Mouse (Mus musculus) intestine, embryonic 15.5 days (tissue): Measurements from ENCODE around the gene Gm28308. TPM values are rescaled to one million over a fixed set of nuclear protein-coding genes. Genes with fewer than 3 reads are reported as not detected.

Experiments used
- ATAC-seq: fragments of 200-750 bp; cut with Nextera tagmentation; 2 replicates; pipeline ENCODE4 v1.8.0; 2017; ENCODE audit warnings: moderate TSS enrichment, moderate library complexity
- H3K27ac ChIP-seq: fragments of 300-500 bp; sonication (generic); 2 replicates; pipeline ENCODE4 v1.5.1; 2015; ENCODE audit warnings: mild to moderate bottlenecking, inconsistent platforms
- H3K27me3 ChIP-seq: fragments of 300-500 bp; sonication (generic); replicated peaks from 2 replicates; pipeline ENCODE4 v1.6.1; 2015; ENCODE audit warnings: inconsistent platforms
- H3K36me3 ChIP-seq: fragments of 300-500 bp; sonication (generic); 2 replicates; pipeline ENCODE4 v1.6.1; 2015; ENCODE audit warnings: inconsistent platforms
- H3K4me1 ChIP-seq: fragments of 300-500 bp; sonication (generic); replicated peaks from 2 replicates; pipeline ENCODE4 v1.6.1; 2015; ENCODE audit warnings: inconsistent platforms
- H3K4me2 ChIP-seq: fragments of 300-500 bp; sonication (generic); replicated peaks from 2 replicates; pipeline ENCODE4 v1.6.1; 2015; ENCODE audit warnings: mild to moderate bottlenecking, inconsistent platforms
- H3K4me3 ChIP-seq: fragments of 300-500 bp; sonication (generic); replicated peaks from 2 replicates; pipeline ENCODE4 v1.5.1; 2015; ENCODE audit warnings: inconsistent platforms
- H3K9ac ChIP-seq: fragments of 300-500 bp; sonication (generic); 2 replicates; pipeline ENCODE4 v1.6.1; 2015; ENCODE audit warnings: inconsistent platforms
- H3K9me3 ChIP-seq: fragments of 300-500 bp; sonication (generic); 2 replicates; pipeline ENCODE4 v1.6.1; 2016; ENCODE audit warnings: inconsistent platforms
- WGBS: fragments of 180-500 bp; shearing (Covaris S2); methylation state at CpG from one replicate; pipeline ENCODE4 v1.1.7; 2015; 5-methylcytosine and 5-hydroxymethylcytosine counted together
- polyA plus RNA-seq: library from polyadenylated mRNA; unstranded; fragments of >200 nt; fragmentation: Nextera tagmentation; extraction: Ambion mirVana; gene quantifications from 2 replicates; pipeline ENCODE4 v1.2.1, GENCODE M21; 2015

The Gm28308 gene
- polyA plus RNA-seq, 1 experiment from 2014 or later: not detected

- peaks cover 82% of the 10 kb centered on the region for H3K27me3 ChIP-seq
- no peak overlapping the region for H3K9ac ChIP-seq
- H3K9me3 ChIP-seq: no peaks in the 10 kb centered on the region
- 4% methylated on average over 24 of the region's 24 CpGs for WGBS
- H3K27ac ChIP-seq: no peak overlapping the region
- H3K4me1 ChIP-seq: 0 out of 2 replicates have a peak, but pooled peaks cover 4% of the 10 kb centered on the region
- no peak overlapping the region for H3K4me3 ChIP-seq
- H3K36me3 ChIP-seq: no peaks in the 10 kb centered on the region
- no peak overlapping the region for H3K4me2 ChIP-seq
- ATAC-seq: no peak
Observed at GRCm38 (mm10) chr6:52252016-52252774, 39.1 kb upstream of the Gm28308 start.

GRCm38 (mm10) chr6:52251177-52251879 lies 38.2 kb upstream of the Gm28308 start:
- H3K9me3 ChIP-seq: no peaks in the 10 kb centered on the region
- no peak for ATAC-seq
- H3K36me3 ChIP-seq: no peaks in the 10 kb centered on the region
- WGBS: 12% methylated on average over 7 of the region's 7 CpGs
- H3K4me1 ChIP-seq: 0 out of 2 replicates have a peak, but pooled peaks cover 6% of the 10 kb centered on the region
- H3K4me2 ChIP-seq: no peak overlapping the region
- no peak overlapping the region for H3K4me3 ChIP-seq
- H3K9ac ChIP-seq: no peak overlapping the region
- no peak overlapping the region for H3K27ac ChIP-seq
- peaks cover 85% of the 10 kb centered on the region for H3K27me3 ChIP-seq

GRCm38 (mm10) chr6:52249826-52250225 lies 36.7 kb upstream of the Gm28308 start:
- Histone ChIP-seq H3K4me2 (peak overlapping the region; percentile 30), H3K4me3 (no peak overlapping the region), H3K27ac (no peak overlapping the region), H3K9ac (no peak overlapping the region), H3K27me3 (peaks cover 91% of the 10 kb centered on the region), H3K9me3 (no peaks in the 10 kb centered on the region), H3K4me1 (0 out of 2 replicates have a peak, but pooled peaks cover 18% of the 10 kb centered on the region), H3K36me3 (no peaks in the 10 kb centered on the region)
- WGBS: 6% methylated on average over 4 of the region's 4 CpGs
- ATAC-seq: no peak

- H3K4me3 ChIP-seq: no peak overlapping the region; the same call in 1 of the 2 replicates
- WGBS: 2% methylated on average over 16 of the region's 16 CpGs
- H3K9me3 ChIP-seq: no peaks in the 10 kb centered on the region
- 0 out of 2 replicates have a peak, but pooled peaks cover 18% of the 10 kb centered on the region for H3K4me1 ChIP-seq
- no peak overlapping the region for H3K27ac ChIP-seq
- H3K27me3 ChIP-seq: peaks cover 94% of the 10 kb centered on the region
- peak overlapping the region; percentile 23; the same call in 1 of the 2 replicates for H3K9ac ChIP-seq
- no peak for ATAC-seq
- no peaks in the 10 kb centered on the region for H3K36me3 ChIP-seq
- H3K4me2 ChIP-seq: peak overlapping the region; percentile 30
Observed at GRCm38 (mm10) chr6:52249415-52249738, 36.2 kb upstream of the Gm28308 start.

GRCm38 (mm10) chr6:52248638-52249414 lies 35.7 kb upstream of the Gm28308 start:
- no peaks in the 10 kb centered on the region for H3K9me3 ChIP-seq
- no peaks in the 10 kb centered on the region for H3K36me3 ChIP-seq
- H3K27ac ChIP-seq: no peak overlapping the region
- ATAC-seq: no peak
- H3K9ac ChIP-seq: 0 out of 2 replicates have a peak overlapping the region, but pooled peaks have one; percentile 23
- 0 out of 2 replicates have a peak, but pooled peaks cover 19% of the 10 kb centered on the region for H3K4me1 ChIP-seq
- peaks cover 93% of the 10 kb centered on the region for H3K27me3 ChIP-seq
- peak overlapping the region; percentile 30 for H3K4me2 ChIP-seq
- no peak overlapping the region; the same call in 1 of the 2 replicates for H3K4me3 ChIP-seq
- WGBS: 2% methylated on average over 27 of the region's 27 CpGs

- Histone ChIP-seq H3K9ac (no peak overlapping the region), H3K36me3 (no peaks in the 10 kb centered on the region), H3K27me3 (peaks cover 94% of the 10 kb centered on the region), H3K9me3 (no peaks in the 10 kb centered on the region), H3K4me2 (peak overlapping the region; percentile 30), H3K4me3 (no peak overlapping the region), H3K4me1 (0 out of 2 replicates have a peak, but pooled peaks cover 18% of the 10 kb centered on the region), H3K27ac (no peak overlapping the region)
- no peak for ATAC-seq
- 2% methylated on average over 23 of the region's 23 CpGs for whole genome bisulfite sequencing
Observed at GRCm38 (mm10) chr6:52247766-52248637, 34.9 kb upstream of the Gm28308 start.

- peak overlapping the region; percentile 43 for H3K4me2 ChIP-seq
- H3K4me3 ChIP-seq: peak overlapping the region; percentile 28; the same call in 1 of the 2 replicates
- 6% methylated on average over 3 of the region's 3 CpGs for WGBS
- H3K9me3 ChIP-seq: no peaks in the 10 kb centered on the region
- H3K4me1 ChIP-seq: 0 out of 2 replicates have a peak, but pooled peaks cover 18% of the 10 kb centered on the region
- no peak overlapping the region for H3K27ac ChIP-seq
- H3K36me3 ChIP-seq: no peaks in the 10 kb centered on the region
- H3K27me3 ChIP-seq: peaks cover 93% of the 10 kb centered on the region
- no peak for ATAC-seq
- peak overlapping the region; percentile 36; the same call in 1 of the 2 replicates for H3K9ac ChIP-seq
Observed at GRCm38 (mm10) chr6:52246916-52247315, 33.8 kb upstream of the Gm28308 start.

GRCm38 (mm10) chr6:52246403-52246803 lies 33.3 kb upstream of the Gm28308 start:
- Histone ChIP-seq H3K4me3 (peak overlapping the region; percentile 28), H3K36me3 (no peaks in the 10 kb centered on the region), H3K4me1 (0 out of 2 replicates have a peak, but pooled peaks cover 18% of the 10 kb centered on the region), H3K9me3 (no peaks in the 10 kb centered on the region), H3K9ac (peak overlapping the region; percentile 36), H3K27ac (no peak overlapping the region), H3K4me2 (peak overlapping the region; percentile 43), H3K27me3 (peaks cover 93% of the 10 kb centered on the region)
- no peak for ATAC-seq
- WGBS: under 1% methylated on average over 26 of the region's 26 CpGs

- Histone ChIP-seq H3K36me3 (no peaks in the 10 kb centered on the region), H3K4me1 (peaks cover 18% of the 10 kb centered on the region; the same call in 1 of the 2 replicates), H3K4me2 (peak within 1 kb of the TSS; percentile 43), H3K9me3 (no peaks in the 10 kb centered on the region), H3K9ac (peak within 1 kb of the TSS; percentile 36), H3K27ac (peak within 1 kb of the TSS; percentile 60; the same call in 1 of the 2 replicates), H3K27me3 (peaks cover 93% of the 10 kb centered on the region), H3K4me3 (peak within 1 kb of the TSS; percentile 28)
- WGBS: under 1% methylated on average over 20 of the region's 20 CpGs
- peak; percentile 51; the same call in 1 of the 2 replicates for ATAC-seq
Observed at GRCm38 (mm10) chr6:52245757-52246142, 32.6 kb upstream of the Gm28308 start, which contains the start of gene Hoxa11. Hoxa11 (minus strand) TSS chr6:52245810.

GRCm38 (mm10) chr6:52245040-52245756 lies 32.1 kb upstream of the Gm28308 start:
- Histone ChIP-seq H3K27me3 (peaks cover 95% of the 10 kb centered on the region), H3K4me3 (peak overlapping the region; percentile 28), H3K9me3 (no peaks in the 10 kb centered on the region), H3K4me1 (peaks cover 20% of the 10 kb centered on the region; the same call in 1 of the 2 replicates), H3K4me2 (peak overlapping the region; percentile 27), H3K36me3 (no peaks in the 10 kb centered on the region), H3K27ac (0 out of 2 replicates have a peak overlapping the region, but pooled peaks have one; percentile 27), H3K9ac (peak overlapping the region; percentile 21)
- 1% methylated on average over 71 of the region's 71 CpGs for WGBS
- no peak for ATAC-seq
